Mouse (Mus musculus) lung, adult 2 months (tissue): ENCODE results near the gene Xrn1. TPM values are rescaled to one million over a fixed set of nuclear protein-coding genes. Genes with fewer than 3 reads are reported as not detected.
A peak's percentile ranks its signal among the peaks of the same experiment; 100 is the strongest.
"Not testable (repeated sequence)": the region's sequence is repeated elsewhere in the genome, so short reads cannot be mapped to it uniquely, and the experiment has no call there.

Experiments
- DNase-seq: peaks from one replicate; pipeline ENCODE4 v3.0.0; 2022
- H3K4me1 ChIP-seq: fragments of 200-500 bp; 2 replicates; pipeline ENCODE4 v1.6.1; 2011; ENCODE audit warnings: low read length; ENCODE audit not compliant: control insufficient read depth, insufficient read depth
- H3K4me3 ChIP-seq: fragments of 200-500 bp; replicated peaks from 2 replicates; pipeline ENCODE3; 2011; ENCODE audit warnings: low read depth, mild to moderate bottlenecking, control low read depth, low read length; ENCODE audit errors: extremely low read depth
- CTCF ChIP-seq: fragments of 200-500 bp; IDR thresholded peaks from 2 replicates; pipeline ENCODE4 v1.5.1; 2011; ENCODE audit warnings: mild to moderate bottlenecking, low read length, control low read depth; ENCODE audit not compliant: insufficient read depth
- POLR2A ChIP-seq: fragments of 200-500 bp; IDR thresholded peaks from 2 replicates; pipeline ENCODE4 v1.6.1; 2011; ENCODE audit warnings: low read depth, mild to moderate bottlenecking, control low read depth, low read length, borderline replicate concordance; ENCODE audit errors: extremely low read depth
- WGBS: fragments of 180-500 bp; shearing (Covaris S2); methylation state at CpG from one replicate; pipeline ENCODE4 v1.1.7; 2018; 5-methylcytosine and 5-hydroxymethylcytosine counted together
- polyA plus RNA-seq: library from polyadenylated mRNA; depleted of rRNA; stranded (reverse); fragments of >200 nt; gene quantifications from 2 replicates; pipeline ENCODE4 v1.2.3, GENCODE M21; 2012; rRNA removed

The Xrn1 gene
- 3.7 and 5.7 TPM in 2 replicates for polyA plus RNA-seq

- peak; percentile 85 for DNase-seq
- Histone ChIP-seq H3K4me1 (peaks cover 3% of the 10 kb centered on the region), H3K4me3 (peak within 1 kb of the TSS; percentile 95)
- under 1% methylated on average over 57 of the region's 57 CpGs for WGBS
- TF ChIP-seq POLR2A (peak; percentile 62; the same call in 1 of the 2 replicates), CTCF (no peak)
Measured at GRCm38 (mm10) chr9:95954585-95955461, at the start of gene Xrn1. Xrn1 (plus strand) TSS chr9:95954760.

GRCm38 (mm10) chr9:95932855-95933254 is 21.7 kb upstream of the Xrn1 start:
- TF ChIP-seq CTCF, result no peak
- no peak for TF ChIP-seq POLR2A
- no peaks in the 10 kb centered on the region for H3K4me1 ChIP-seq
- DNase-seq, result no peak
- H3K4me3 ChIP-seq, result no peak overlapping the region

- H3K4me1 ChIP-seq, result peaks cover 3% of the 10 kb centered on the region
- H3K4me3 ChIP-seq, result no peak overlapping the region
- no peak for DNase-seq
- TF ChIP-seq POLR2A (no peak), CTCF (no peak)
- 62% methylated on average over 4 of the region's 4 CpGs for WGBS
Measured at GRCm38 (mm10) chr9:95953658-95954057, 902 bp upstream of the Xrn1 start.

GRCm38 (mm10) chr9:95954226-95954584 is 355 bp upstream of the Xrn1 start:
- DNase-seq, result no peak
- TF ChIP-seq POLR2A (no peak), CTCF (no peak)
- Histone ChIP-seq H3K4me1 (peaks cover 3% of the 10 kb centered on the region), H3K4me3 (peak overlapping the region; percentile 95)
- WGBS, result under 1% methylated on average over 7 of the region's 7 CpGs

- 79% methylated on average over 2 of the region's 2 CpGs for WGBS
- Histone ChIP-seq H3K4me1 (peaks cover 3% of the 10 kb centered on the region), H3K4me3 (no peak overlapping the region)
- no peak for DNase-seq
- no peak for TF ChIP-seq CTCF
- no peak for TF ChIP-seq POLR2A
Measured at GRCm38 (mm10) chr9:95957611-95958010, 3.1 kb downstream of the Xrn1 start.

- H3K4me1 ChIP-seq, result peaks cover 3% of the 10 kb centered on the region
- TF ChIP-seq POLR2A (no peak), CTCF (no peak)
- H3K4me3 ChIP-seq, result no peak overlapping the region
- 84% methylated on average over 7 of the region's 7 CpGs for WGBS
- DNase-seq, result no peak
Measured at GRCm38 (mm10) chr9:95958041-95958730, 3.6 kb downstream of the Xrn1 start.

GRCm38 (mm10) chr9:95958731-95959105 is 4.2 kb downstream of the Xrn1 start:
- DNase-seq, H3K4me1 ChIP-seq, H3K4me3 ChIP-seq: not testable (repeated sequence)
- 95% methylated on average over 2 of the region's 2 CpGs for WGBS

GRCm38 (mm10) chr9:95959246-95959645 is 4.7 kb downstream of the Xrn1 start:
- TF ChIP-seq POLR2A (no peak), CTCF (no peak)
- WGBS, result 78% methylated on average over 6 of the region's 6 CpGs
- Histone ChIP-seq H3K4me1 (no peaks in the 10 kb centered on the region; the same call in 1 of the 2 replicates), H3K4me3 (no peak overlapping the region)
- DNase-seq, result no peak

- Histone ChIP-seq H3K4me1 (no peaks in the 10 kb centered on the region; the same call in 1 of the 2 replicates), H3K4me3 (no peak overlapping the region)
- TF ChIP-seq POLR2A, result no peak
- no peak for TF ChIP-seq CTCF
- DNase-seq, result no peak
- WGBS, result 87% methylated on average over 3 of the region's 3 CpGs
Measured at GRCm38 (mm10) chr9:95959732-95960428, 5.3 kb downstream of the Xrn1 start.

- H3K4me3 ChIP-seq, result no peak overlapping the region
- DNase-seq, result no peak
- TF ChIP-seq POLR2A (no peak), CTCF (no peak)
- H3K4me1 ChIP-seq, result no peaks in the 10 kb centered on the region; the same call in 1 of the 2 replicates
Measured at GRCm38 (mm10) chr9:95961058-95961457, 6.5 kb downstream of the Xrn1 start.
